Mouse (Mus musculus): ENCODE data around the gene Pan2. TPM values are rescaled to one million over a fixed set of nuclear protein-coding genes. Genes with fewer than 3 reads are reported as not detected.
"Not testable (repeated sequence)": the region's sequence is repeated elsewhere in the genome, so short reads cannot be mapped to it uniquely, and the experiment has no call there.

The Pan2 gene
- 27.8 and 29.9 TPM in 2 replicates for polyA plus RNA-seq (2014; fragmentation: Nextera tagmentation; extraction: Ambion mirVana)

DNA sequence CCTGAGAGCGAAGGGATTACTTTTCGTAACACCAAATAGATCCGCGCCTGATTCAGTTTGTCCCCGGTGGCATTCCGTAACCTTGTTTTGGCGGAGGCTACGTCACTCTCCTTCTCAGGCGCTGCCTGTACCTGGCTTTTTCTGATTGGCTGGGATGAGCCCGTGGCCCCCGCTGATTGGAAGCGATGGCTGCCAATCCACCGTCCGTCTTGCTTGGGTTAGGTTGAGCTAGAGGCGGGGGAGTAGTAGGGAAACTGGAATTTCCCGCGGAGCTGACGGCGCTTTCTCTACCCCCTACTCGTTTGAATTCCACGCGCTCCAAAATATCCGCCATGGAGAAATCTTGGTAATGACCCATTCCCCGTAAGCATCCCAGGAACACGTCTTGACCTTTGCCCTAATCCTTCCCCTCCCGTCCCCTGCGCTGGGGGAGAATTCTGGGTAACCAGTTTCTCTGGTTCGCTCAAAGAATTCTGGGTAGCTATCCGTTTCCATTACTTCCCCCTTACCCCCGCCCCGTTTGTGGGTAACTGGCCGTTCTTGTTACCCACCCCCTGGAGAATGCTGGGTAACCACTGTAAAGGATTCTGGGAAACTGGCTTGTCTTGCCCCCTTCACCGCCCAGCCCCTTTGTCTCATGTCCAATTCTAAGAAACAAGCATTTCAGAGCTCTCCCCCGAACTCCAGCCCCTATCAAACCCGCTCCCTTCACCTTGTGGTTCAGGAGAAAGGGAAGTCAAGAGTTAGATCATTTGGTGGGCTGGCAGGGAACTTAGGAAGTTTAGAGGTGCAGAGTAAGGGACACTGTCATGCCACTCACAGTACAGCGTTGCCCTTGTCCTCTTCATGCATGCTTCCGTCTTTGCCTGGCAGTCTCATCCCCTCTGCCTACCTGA, at the start of gene Pan2:
Pan2 (plus strand) TSS at position 210 of the 896 bp plus-strand sequence.
- under 1% methylated on average over 37 of the region's 37 CpGs for WGBS
- DNase-seq (ENCODE audit: low spot score) = peak; percentile 100

GRCm38 (mm10) chr10:128253677-128254255, 49.4 kb upstream of the Pan2 start, which contains the start of gene Apon:
Apon (plus strand) TSS chr10:128254096.
- DNase-seq (ENCODE audit: low spot score) (no peak), ATAC-seq (replicated peaks; ENCODE audit: low FRiP score) (no peak)
- Histone ChIP-seq H3K27me3 (replicated peaks; ENCODE audit: control insufficient read depth, insufficient read depth, low read length) (no peaks in the 10 kb centered on the region), H3K27ac (ENCODE audit: low read depth, low read length) (0 out of 2 replicates have a peak within 1 kb of the TSS, but pooled peaks have one; percentile 8), H3K9ac (ENCODE audit: low read depth, low read length) (no peak within 1 kb of the TSS), H3K4me3 (ENCODE audit: low read depth, low read length) (no peak within 1 kb of the TSS), H3K4me2 (no peak within 1 kb of the TSS), H3K4me1 (replicated peaks; ENCODE audit: control insufficient read depth, insufficient read depth, low read length) (no peaks in the 10 kb centered on the region), H3K9me3 (ENCODE audit: control insufficient read depth, low read length) (no peaks in the 10 kb centered on the region), H3K36me3 (ENCODE audit: control insufficient read depth, insufficient read depth, low read length) (peaks cover 31% of the 10 kb centered on the region)
- WGBS = 82% methylated on average over 4 of the region's 4 CpGs

More for the DNA sequence above, at the start of gene Pan2:
- ATAC-seq (replicated peaks; ENCODE audit: low FRiP score) = peak; percentile 99
- no peaks in the 10 kb centered on the region; the same call in 1 of the 2 replicates for H3K36me3 ChIP-seq (ENCODE audit: control insufficient read depth, insufficient read depth, low read length)
- H3K9ac ChIP-seq (ENCODE audit: low read depth, low read length) = peak within 1 kb of the TSS; percentile 87
- no peaks in the 10 kb centered on the region for H3K27me3 ChIP-seq (replicated peaks; ENCODE audit: control insufficient read depth, insufficient read depth, low read length)
- peak within 1 kb of the TSS; percentile 91 for H3K27ac ChIP-seq (ENCODE audit: low read depth, low read length)
- peak within 1 kb of the TSS; percentile 95 for H3K4me2 ChIP-seq
- H3K4me1 ChIP-seq (replicated peaks; ENCODE audit: control insufficient read depth, insufficient read depth, low read length) = peaks cover 9% of the 10 kb centered on the region
- H3K4me3 ChIP-seq (ENCODE audit: low read depth, low read length) = peak within 1 kb of the TSS; percentile 70
- H3K9me3 ChIP-seq (ENCODE audit: control insufficient read depth, low read length) = no peaks in the 10 kb centered on the region

- DNase-seq (ENCODE audit: low spot score) (no peak), ATAC-seq (replicated peaks; ENCODE audit: low FRiP score) (no peak)
- H3K27me3 ChIP-seq (replicated peaks; ENCODE audit: control insufficient read depth, insufficient read depth, low read length) = no peaks in the 10 kb centered on the region
- no peak overlapping the region for H3K4me3 ChIP-seq (ENCODE audit: low read depth, low read length)
- no peak overlapping the region for H3K9ac ChIP-seq (ENCODE audit: low read depth, low read length)
- no peak overlapping the region for H3K4me2 ChIP-seq
- no peak overlapping the region for H3K27ac ChIP-seq (ENCODE audit: low read depth, low read length)
- 90% methylated on average over 8 of the region's 8 CpGs for WGBS
- no peaks in the 10 kb centered on the region; the same call in 1 of the 2 replicates for H3K4me1 ChIP-seq (replicated peaks; ENCODE audit: control insufficient read depth, insufficient read depth, low read length)
- no peaks in the 10 kb centered on the region for H3K9me3 ChIP-seq (ENCODE audit: control insufficient read depth, low read length)
- H3K36me3 ChIP-seq (ENCODE audit: control insufficient read depth, insufficient read depth, low read length) = peaks cover 12% of the 10 kb centered on the region
Observed at GRCm38 (mm10) chr10:128255925-128256324, 47.2 kb upstream of the Pan2 start.

GRCm38 (mm10) chr10:128256328-128256727, 46.8 kb upstream of the Pan2 start:
- Histone ChIP-seq H3K9ac (ENCODE audit: low read depth, low read length) (no peak overlapping the region), H3K4me3 (ENCODE audit: low read depth, low read length) (no peak overlapping the region), H3K27ac (ENCODE audit: low read depth, low read length) (no peak overlapping the region), H3K4me2 (no peak overlapping the region), H3K36me3 (ENCODE audit: control insufficient read depth, insufficient read depth, low read length) (peaks cover 12% of the 10 kb centered on the region), H3K27me3 (replicated peaks; ENCODE audit: control insufficient read depth, insufficient read depth, low read length) (no peaks in the 10 kb centered on the region), H3K4me1 (replicated peaks; ENCODE audit: control insufficient read depth, insufficient read depth, low read length) (no peaks in the 10 kb centered on the region; the same call in 1 of the 2 replicates), H3K9me3 (ENCODE audit: control insufficient read depth, low read length) (no peaks in the 10 kb centered on the region)
- WGBS = 82% methylated on average over 8 of the region's 8 CpGs
- no peak for DNase-seq (ENCODE audit: low spot score)
- no peak for ATAC-seq (replicated peaks; ENCODE audit: low FRiP score)

GRCm38 (mm10) chr10:128258953-128259352, 44.2 kb upstream of the Pan2 start:
- H3K4me1 ChIP-seq (replicated peaks; ENCODE audit: control insufficient read depth, insufficient read depth, low read length) = no peaks in the 10 kb centered on the region; the same call in 1 of the 2 replicates
- no peaks in the 10 kb centered on the region for H3K27me3 ChIP-seq (replicated peaks; ENCODE audit: control insufficient read depth, insufficient read depth, low read length)
- 38% methylated on average over 4 of the region's 4 CpGs for WGBS
- no peak overlapping the region for H3K9ac ChIP-seq (ENCODE audit: low read depth, low read length)
- DNase-seq (ENCODE audit: low spot score) (no peak), ATAC-seq (replicated peaks; ENCODE audit: low FRiP score) (no peak; the same call in 1 of the 2 replicates)
- no peaks in the 10 kb centered on the region for H3K36me3 ChIP-seq (ENCODE audit: control insufficient read depth, insufficient read depth, low read length)
- H3K9me3 ChIP-seq (ENCODE audit: control insufficient read depth, low read length) = no peaks in the 10 kb centered on the region
- no peak overlapping the region for H3K27ac ChIP-seq (ENCODE audit: low read depth, low read length)
- no peak overlapping the region for H3K4me3 ChIP-seq (ENCODE audit: low read depth, low read length)
- H3K4me2 ChIP-seq = no peak overlapping the region

DNA sequence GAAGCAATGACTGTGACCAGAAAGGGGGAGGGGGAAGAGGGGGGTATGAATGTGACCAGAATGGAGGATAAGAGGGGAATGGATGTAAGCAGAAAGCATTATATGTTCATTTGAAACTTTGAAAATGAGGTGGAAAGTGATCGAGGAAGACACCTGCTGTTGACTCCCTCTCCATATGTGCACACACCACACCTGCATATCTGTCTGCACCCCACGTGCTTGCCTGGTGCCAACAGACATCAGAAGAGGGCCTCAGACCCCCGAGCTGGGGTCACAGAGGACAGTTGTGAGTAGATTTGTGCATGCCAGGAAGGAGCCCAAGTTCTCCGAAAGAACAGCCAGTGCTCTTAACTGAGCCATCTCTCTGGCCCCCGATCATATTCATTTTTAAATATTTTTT, 43.2 kb upstream of the Pan2 start:
- H3K4me1 ChIP-seq (replicated peaks; ENCODE audit: control insufficient read depth, insufficient read depth, low read length) = no peaks in the 10 kb centered on the region; the same call in 1 of the 2 replicates
- H3K4me2 ChIP-seq = no peak overlapping the region
- H3K9ac ChIP-seq (ENCODE audit: low read depth, low read length) = no peak overlapping the region
- H3K27ac ChIP-seq (ENCODE audit: low read depth, low read length) = no peak overlapping the region
- 92% methylated on average over 5 of the region's 5 CpGs for WGBS
- H3K36me3 ChIP-seq (ENCODE audit: control insufficient read depth, insufficient read depth, low read length) = no peaks in the 10 kb centered on the region
- no peak for DNase-seq (ENCODE audit: low spot score)
- no peak for ATAC-seq (replicated peaks; ENCODE audit: low FRiP score)
- H3K27me3 ChIP-seq (replicated peaks; ENCODE audit: control insufficient read depth, insufficient read depth, low read length) = no peaks in the 10 kb centered on the region
- no peak overlapping the region for H3K4me3 ChIP-seq (ENCODE audit: low read depth, low read length)
- H3K9me3 ChIP-seq (ENCODE audit: control insufficient read depth, low read length) = no peaks in the 10 kb centered on the region

DNA sequence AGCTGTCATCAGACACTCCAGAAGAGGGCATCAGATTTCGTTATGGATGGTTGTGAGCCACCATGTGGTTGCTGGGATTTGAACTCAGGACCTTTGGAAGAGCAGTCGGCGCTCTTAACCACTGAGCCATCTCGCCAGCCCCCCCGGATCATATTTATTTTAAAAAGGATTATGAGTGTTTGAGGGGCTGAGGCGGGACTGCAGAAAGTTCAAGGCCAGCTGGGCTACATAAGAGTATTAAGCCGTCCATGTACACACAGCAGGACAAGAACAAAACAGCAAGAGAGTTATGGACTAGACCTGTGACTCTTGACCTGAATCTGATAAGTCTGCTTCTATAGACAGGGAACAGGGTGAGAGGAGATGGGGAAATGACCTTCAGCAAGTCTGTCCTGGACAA, 42.8 kb upstream of the Pan2 start:
- DNase-seq (ENCODE audit: low spot score); ATAC-seq (replicated peaks; ENCODE audit: low FRiP score); H3K36me3 ChIP-seq (ENCODE audit: control insufficient read depth, insufficient read depth, low read length); H3K4me3 ChIP-seq (ENCODE audit: low read depth, low read length); H3K9me3 ChIP-seq (ENCODE audit: control insufficient read depth, low read length); H3K27ac ChIP-seq (ENCODE audit: low read depth, low read length); H3K9ac ChIP-seq (ENCODE audit: low read depth, low read length); H3K27me3 ChIP-seq (replicated peaks; ENCODE audit: control insufficient read depth, insufficient read depth, low read length); H3K4me1 ChIP-seq (replicated peaks; ENCODE audit: control insufficient read depth, insufficient read depth, low read length); H3K4me2 ChIP-seq: not testable (repeated sequence)
- WGBS = 80% methylated on average over 7 of the region's 7 CpGs

- no peaks in the 10 kb centered on the region; the same call in 1 of the 2 replicates for H3K4me1 ChIP-seq (replicated peaks; ENCODE audit: control insufficient read depth, insufficient read depth, low read length)
- WGBS = 77% methylated on average over 22 of the region's 22 CpGs
- no peak overlapping the region for H3K4me3 ChIP-seq (ENCODE audit: low read depth, low read length)
- H3K27me3 ChIP-seq (replicated peaks; ENCODE audit: control insufficient read depth, insufficient read depth, low read length) = no peaks in the 10 kb centered on the region
- no peaks in the 10 kb centered on the region for H3K36me3 ChIP-seq (ENCODE audit: control insufficient read depth, insufficient read depth, low read length)
- no peak overlapping the region for H3K4me2 ChIP-seq
- ATAC-seq (replicated peaks; ENCODE audit: low FRiP score) (no peak), DNase-seq (ENCODE audit: low spot score) (no peak)
- H3K9me3 ChIP-seq (ENCODE audit: control insufficient read depth, low read length) = no peaks in the 10 kb centered on the region
- H3K9ac ChIP-seq (ENCODE audit: low read depth, low read length) = no peak overlapping the region
- no peak overlapping the region for H3K27ac ChIP-seq (ENCODE audit: low read depth, low read length)
Observed at GRCm38 (mm10) chr10:128262300-128262699, 40.8 kb upstream of the Pan2 start.

Measured in liver, embryonic 11.5 days (tissue).